Mouse (Mus musculus) stomach, embryonic 15.5 days (tissue): ENCODE results near the gene L2hgdh. TPM values are rescaled to one million over a fixed set of nuclear protein-coding genes. Genes with fewer than 3 reads are reported as not detected.
"Not testable (repeated sequence)": the region's sequence is repeated elsewhere in the genome, so short reads cannot be mapped to it uniquely, and the experiment has no call there.

ENCODE experiments used
- ATAC-seq: fragments of 200-750 bp; cut with Nextera tagmentation; 2 replicates; pipeline ENCODE4 v1.8.0; 2017; ENCODE audit warnings: low read depth, moderate number of reproducible peaks, moderate TSS enrichment; ENCODE audit not compliant: insufficient read depth, low FRiP score
- H3K27ac ChIP-seq: fragments of 300-500 bp; sonication (generic); 2 replicates; pipeline ENCODE4 v1.5.1; 2015; ENCODE audit warnings: mild to moderate bottlenecking, inconsistent platforms
- H3K27me3 ChIP-seq: fragments of 300-500 bp; sonication (generic); replicated peaks from 2 replicates; pipeline ENCODE4 v1.6.1; 2015; ENCODE audit warnings: inconsistent platforms
- H3K36me3 ChIP-seq: fragments of 300-500 bp; sonication (generic); 2 replicates; pipeline ENCODE4 v1.6.1; 2015; ENCODE audit warnings: inconsistent platforms
- H3K4me1 ChIP-seq: fragments of 300-500 bp; sonication (generic); 2 replicates; pipeline ENCODE4 v1.6.1; 2015; ENCODE audit warnings: inconsistent platforms
- H3K4me2 ChIP-seq: fragments of 300-500 bp; sonication (generic); 2 replicates; pipeline ENCODE4 v1.6.1; 2015; ENCODE audit warnings: mild to moderate bottlenecking, inconsistent platforms
- H3K4me3 ChIP-seq: fragments of 300-500 bp; sonication (generic); replicated peaks from 2 replicates; pipeline ENCODE4 v1.5.1; 2015; ENCODE audit warnings: inconsistent platforms
- H3K9ac ChIP-seq: fragments of 300-500 bp; sonication (generic); 2 replicates; pipeline ENCODE4 v1.6.1; 2015; ENCODE audit warnings: inconsistent platforms
- H3K9me3 ChIP-seq: fragments of 300-500 bp; sonication (generic); 2 replicates; pipeline ENCODE4 v1.6.1; 2016; ENCODE audit warnings: inconsistent platforms
- WGBS: fragments of 180-500 bp; shearing (Covaris S2); methylation state at CpG from one replicate; pipeline ENCODE4 v1.1.7; 2015; 5-methylcytosine and 5-hydroxymethylcytosine counted together
- polyA plus RNA-seq: library from polyadenylated mRNA; unstranded; fragments of >200 nt; fragmentation: Nextera tagmentation; extraction: Ambion mirVana; gene quantifications from 2 replicates; pipeline ENCODE4 v1.2.1, GENCODE M21; 2015

L2hgdh gene
- polyA plus RNA-seq, 1 experiment from 2014 or later = 18.3 TPM

GRCm38 (mm10) chr12:69682065-69682787, 42.4 kb downstream of the L2hgdh start:
- Histone ChIP-seq H3K4me1 (no peaks in the 10 kb centered on the region), H3K4me2 (peak overlapping the region; percentile 67), H3K27me3 (no peaks in the 10 kb centered on the region), H3K9me3 (no peaks in the 10 kb centered on the region), H3K4me3 (peak overlapping the region; percentile 91), H3K27ac (peak overlapping the region; percentile 99), H3K9ac (peak overlapping the region; percentile 84), H3K36me3 (no peaks in the 10 kb centered on the region)
- WGBS = under 1% methylated on average over 41 of the region's 54 CpGs
- ATAC-seq = peak; percentile 88

GRCm38 (mm10) chr12:69681566-69682061, 43.1 kb downstream of the L2hgdh start, which contains the start of gene Sos2:
Gene Sos2, minus strand, starts transcription at chr12:69681852.
- no peaks in the 10 kb centered on the region for H3K4me1 ChIP-seq
- WGBS = under 1% methylated on average over 31 of the region's 85 CpGs
- peak within 1 kb of the TSS; percentile 84 for H3K9ac ChIP-seq
- H3K27me3 ChIP-seq = no peaks in the 10 kb centered on the region
- H3K4me2 ChIP-seq = peak within 1 kb of the TSS; percentile 67
- peak within 1 kb of the TSS; percentile 91 for H3K4me3 ChIP-seq
- H3K36me3 ChIP-seq = no peaks in the 10 kb centered on the region
- peak within 1 kb of the TSS; percentile 99 for H3K27ac ChIP-seq
- H3K9me3 ChIP-seq = no peaks in the 10 kb centered on the region
- ATAC-seq = peak; percentile 83

GRCm38 (mm10) chr12:69680635-69681565, 43.8 kb downstream of the L2hgdh start:
- H3K9me3 ChIP-seq = no peaks in the 10 kb centered on the region
- peak overlapping the region; percentile 67 for H3K4me2 ChIP-seq
- no peaks in the 10 kb centered on the region for H3K36me3 ChIP-seq
- peak overlapping the region; percentile 91 for H3K4me3 ChIP-seq
- H3K9ac ChIP-seq = peak overlapping the region; percentile 84
- H3K4me1 ChIP-seq = 0 out of 2 replicates have a peak, but pooled peaks cover 3% of the 10 kb centered on the region
- H3K27me3 ChIP-seq = no peaks in the 10 kb centered on the region
- H3K27ac ChIP-seq = peak overlapping the region; percentile 99
- ATAC-seq = peak; percentile 50; the same call in 1 of the 2 replicates
- WGBS = under 1% methylated on average over 49 of the region's 56 CpGs

- WGBS = 79% methylated on average over 4 of the region's 4 CpGs
- Histone ChIP-seq H3K36me3 (no peaks in the 10 kb centered on the region), H3K27ac (no peak overlapping the region), H3K4me1 (peaks cover 14% of the 10 kb centered on the region; the same call in 1 of the 2 replicates), H3K4me2 (no peak overlapping the region), H3K4me3 (no peak overlapping the region), H3K9me3 (no peaks in the 10 kb centered on the region), H3K9ac (no peak overlapping the region), H3K27me3 (no peaks in the 10 kb centered on the region)
- no peak for ATAC-seq
Observed at GRCm38 (mm10) chr12:69676157-69676556, 48.5 kb downstream of the L2hgdh start.

- peak; percentile 53; the same call in 1 of the 2 replicates for ATAC-seq
- Histone ChIP-seq H3K9ac (no peak overlapping the region), H3K27me3 (no peaks in the 10 kb centered on the region), H3K4me3 (no peak overlapping the region), H3K4me2 (no peak overlapping the region), H3K27ac (no peak overlapping the region), H3K9me3 (no peaks in the 10 kb centered on the region), H3K36me3 (no peaks in the 10 kb centered on the region), H3K4me1 (peaks cover 14% of the 10 kb centered on the region; the same call in 1 of the 2 replicates)
- 75% methylated on average over 10 of the region's 10 CpGs for WGBS
Observed at GRCm38 (mm10) chr12:69674576-69675537, 49.8 kb downstream of the L2hgdh start.

- Histone ChIP-seq H3K4me1 (peaks cover 14% of the 10 kb centered on the region; the same call in 1 of the 2 replicates), H3K9ac (no peak overlapping the region), H3K27me3 (no peaks in the 10 kb centered on the region), H3K4me3 (no peak overlapping the region), H3K36me3 (no peaks in the 10 kb centered on the region), H3K4me2 (no peak overlapping the region), H3K27ac (no peak overlapping the region), H3K9me3 (no peaks in the 10 kb centered on the region)
- WGBS = 57% methylated on average over 1 of the region's 1 CpGs
- no peak for ATAC-seq
Observed at GRCm38 (mm10) chr12:69674176-69674575, 50.5 kb downstream of the L2hgdh start.

GRCm38 (mm10) chr12:69666721-69667120, 58.0 kb downstream of the L2hgdh start:
- H3K27me3 ChIP-seq = no peaks in the 10 kb centered on the region
- no peaks in the 10 kb centered on the region for H3K36me3 ChIP-seq
- no peak overlapping the region for H3K27ac ChIP-seq
- no peak overlapping the region for H3K4me2 ChIP-seq
- H3K4me1 ChIP-seq = no peaks in the 10 kb centered on the region
- ATAC-seq = no peak
- H3K9ac ChIP-seq = no peak overlapping the region
- WGBS = 75% methylated on average over 5 of the region's 5 CpGs
- no peak overlapping the region for H3K4me3 ChIP-seq
- no peaks in the 10 kb centered on the region for H3K9me3 ChIP-seq

- Histone ChIP-seq H3K36me3 (no peaks in the 10 kb centered on the region), H3K4me2 (no peak overlapping the region), H3K9ac (no peak overlapping the region), H3K9me3 (no peaks in the 10 kb centered on the region), H3K27me3 (no peaks in the 10 kb centered on the region), H3K4me1 (no peaks in the 10 kb centered on the region), H3K4me3 (no peak overlapping the region), H3K27ac (no peak overlapping the region)
- ATAC-seq = no peak
- WGBS = 96% methylated on average over 5 of the region's 5 CpGs
Observed at GRCm38 (mm10) chr12:69661658-69662057, 63.0 kb downstream of the L2hgdh start.

GRCm38 (mm10) chr12:69653973-69654372, 70.7 kb downstream of the L2hgdh start:
- ATAC-seq = peak; percentile 88
- H3K27me3 ChIP-seq, H3K4me1 ChIP-seq, H3K27ac ChIP-seq, H3K4me2 ChIP-seq, H3K9me3 ChIP-seq, H3K9ac ChIP-seq, H3K4me3 ChIP-seq: not testable (repeated sequence)
- H3K36me3 ChIP-seq = peaks cover 11% of the 10 kb centered on the region

- Histone ChIP-seq H3K9ac (no peak overlapping the region), H3K27me3 (no peaks in the 10 kb centered on the region), H3K4me1 (no peaks in the 10 kb centered on the region), H3K36me3 (peaks cover 11% of the 10 kb centered on the region), H3K4me3 (no peak overlapping the region), H3K4me2 (no peak overlapping the region), H3K9me3 (no peaks in the 10 kb centered on the region), H3K27ac (no peak overlapping the region)
- no peak for ATAC-seq
- WGBS = 73% methylated on average over 8 of the region's 8 CpGs
Observed at GRCm38 (mm10) chr12:69649511-69649910, 75.2 kb downstream of the L2hgdh start.
